Mouse (Mus musculus): ENCODE measurements around the gene Dnajc17.

- TF ChIP-seq CTCF (IDR thresholded peaks at IDR 0.05) (no peak), POLR2A (IDR thresholded peaks at IDR 0.05; ENCODE audit: insufficient read depth, low read depth, low read length) (no peak), EP300 (IDR thresholded peaks at IDR 0.05; ENCODE audit: insufficient read depth, low read depth, low read length) (no peak)
Measured at GRCm38 (mm10) chr2:119176761-119177160, 31.8 kb downstream of the Dnajc17 start.
